Mouse (Mus musculus) thymus, adult 2 months (tissue): Measurements from ENCODE around the gene Dennd1b. TPM values are rescaled to one million over a fixed set of nuclear protein-coding genes. Genes with fewer than 3 reads are reported as not detected.

ENCODE experiments used
- DNase-seq: peaks from one replicate; pipeline ENCODE4 v3.0.0; 2021
- H3K27ac ChIP-seq: fragments of 200-500 bp; 2 replicates; pipeline ENCODE4 v1.5.1; 2012; ENCODE audit warnings: low read length, control low read depth; ENCODE audit not compliant: control insufficient read depth, insufficient read depth
- H3K27me3 ChIP-seq: fragments of 200-500 bp; 2 replicates; pipeline ENCODE4 v1.6.1; 2012; ENCODE audit warnings: mild to moderate bottlenecking, low read length, moderate library complexity, mixed read lengths; ENCODE audit not compliant: control insufficient read depth, insufficient read depth
- H3K36me3 ChIP-seq: fragments of 200-500 bp; 2 replicates; pipeline ENCODE4 v1.6.1; 2012; ENCODE audit warnings: mild to moderate bottlenecking, low read length, moderate library complexity; ENCODE audit not compliant: control insufficient read depth, insufficient read depth
- H3K4me1 ChIP-seq: fragments of 200-500 bp; replicated peaks from 2 replicates; pipeline ENCODE4 v1.6.1; 2012; ENCODE audit warnings: low read length; ENCODE audit not compliant: control insufficient read depth, insufficient read depth
- H3K4me3 ChIP-seq: fragments of 200-500 bp; 2 replicates; pipeline ENCODE4 v1.5.1; 2012; ENCODE audit warnings: mild to moderate bottlenecking, low read length, control low read depth, moderate library complexity; ENCODE audit not compliant: control insufficient read depth, insufficient read depth
- CTCF ChIP-seq: fragments of 200-500 bp; IDR thresholded peaks from 2 replicates; pipeline ENCODE4 v1.5.1; 2012; ENCODE audit warnings: mild to moderate bottlenecking, control low read depth, low read length, moderate library complexity, borderline replicate concordance; ENCODE audit not compliant: control insufficient read depth, poor library complexity, insufficient read depth; ENCODE audit errors: extremely low read depth
- POLR2A ChIP-seq: fragments of 200-500 bp; IDR thresholded peaks from 2 replicates; pipeline ENCODE4 v1.6.1; 2012; ENCODE audit warnings: mild to moderate bottlenecking, low read length, control low read depth, moderate library complexity; ENCODE audit not compliant: control insufficient read depth, poor library complexity, insufficient read depth; ENCODE audit errors: extremely low read depth
- WGBS: fragments of 180-500 bp; shearing (Covaris S2); methylation state at CpG from one replicate; pipeline ENCODE4 v1.1.7; 2018; 5-methylcytosine and 5-hydroxymethylcytosine counted together
- polyA plus RNA-seq: library from polyadenylated mRNA; depleted of rRNA; stranded (reverse); fragments of >200 nt; gene quantifications from 2 replicates; pipeline ENCODE4 v1.2.3, GENCODE M21; 2012

Gene Dennd1b
- polyA plus RNA-seq, 1 experiment, result 20.7 TPM

- DNase-seq, result no peak
- Histone ChIP-seq H3K27ac (no peak overlapping the region), H3K36me3 (no peaks in the 10 kb centered on the region), H3K27me3 (no peaks in the 10 kb centered on the region), H3K4me1 (peaks cover 2% of the 10 kb centered on the region; the same call in 1 of the 2 replicates), H3K4me3 (no peak overlapping the region)
- 93% methylated on average over 16 of the region's 16 CpGs for WGBS
- TF ChIP-seq CTCF (no peak), POLR2A (no peak)
Measured at GRCm38 (mm10) chr1:139080517-139081386, 117.5 kb downstream of the Dennd1b start.

DNA sequence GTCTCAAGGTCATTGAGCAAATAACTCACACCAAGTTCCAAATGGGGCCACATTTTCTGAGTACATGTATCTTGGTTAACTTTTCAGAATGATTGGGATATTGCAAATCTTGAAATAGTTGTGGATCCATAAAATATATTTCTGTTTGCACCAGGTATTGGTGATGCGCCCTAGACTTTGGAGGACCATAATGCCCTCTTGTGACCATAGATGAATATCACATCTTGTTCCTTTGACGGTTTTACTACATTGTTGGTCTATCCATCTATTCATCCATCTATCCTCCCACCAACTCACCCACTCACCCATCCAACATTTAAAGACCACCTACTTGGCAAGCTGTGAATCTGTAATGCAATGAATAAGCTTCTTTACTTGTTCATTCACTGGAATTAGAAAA, 120.1 kb downstream of the Dennd1b start:
- WGBS, result 73% methylated on average over 2 of the region's 2 CpGs
- Histone ChIP-seq H3K36me3 (no peaks in the 10 kb centered on the region), H3K4me1 (no peaks in the 10 kb centered on the region; the same call in 1 of the 2 replicates), H3K4me3 (no peak overlapping the region), H3K27me3 (no peaks in the 10 kb centered on the region), H3K27ac (no peak overlapping the region)
- no peak for TF ChIP-seq CTCF
- TF ChIP-seq POLR2A, result no peak
- no peak for DNase-seq

DNA sequence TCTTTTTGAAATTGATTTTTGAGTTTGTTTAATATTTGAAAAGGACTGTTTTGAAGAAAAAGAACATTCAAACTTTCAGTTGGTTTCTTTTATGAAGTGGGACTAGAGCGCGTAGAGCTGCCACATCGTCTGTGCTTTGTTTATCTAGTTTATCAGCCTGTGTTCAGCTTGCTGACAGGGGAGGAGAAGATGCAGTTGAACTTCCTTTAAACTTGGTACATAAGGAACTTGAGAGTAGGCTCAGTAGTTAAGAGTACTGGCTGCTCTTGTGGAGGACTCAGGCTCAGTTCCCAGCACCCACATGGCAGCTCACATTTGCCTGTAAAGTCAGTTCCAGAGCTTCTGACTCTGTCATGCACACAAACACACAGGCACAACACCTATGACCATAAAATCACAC, 124.3 kb downstream of the Dennd1b start:
- 98% methylated on average over 3 of the region's 3 CpGs for WGBS
- H3K27ac ChIP-seq, result no peak overlapping the region
- TF ChIP-seq CTCF, result no peak
- no peaks in the 10 kb centered on the region for H3K27me3 ChIP-seq
- H3K4me3 ChIP-seq, result no peak overlapping the region
- H3K4me1 ChIP-seq, result no peaks in the 10 kb centered on the region
- no peak for DNase-seq
- H3K36me3 ChIP-seq, result no peaks in the 10 kb centered on the region

DNA sequence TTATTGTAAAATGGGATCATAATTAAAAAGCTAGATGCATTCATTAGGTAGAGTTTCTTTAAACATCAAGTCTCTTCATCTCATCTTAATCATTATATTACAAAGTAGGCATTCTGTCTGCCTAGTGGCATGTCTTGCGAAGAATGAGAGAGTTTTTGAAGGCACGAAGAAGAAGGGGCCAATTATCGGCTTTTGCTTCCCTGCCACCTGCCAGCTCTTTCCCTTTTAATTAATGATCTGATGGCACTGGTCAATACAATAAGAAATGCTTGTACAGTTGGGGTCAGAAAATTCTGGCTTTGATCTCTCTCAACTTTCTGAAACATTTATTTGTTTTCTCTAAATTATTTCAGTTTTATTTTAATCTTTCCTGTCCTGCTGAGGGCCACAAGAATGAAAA, 127.5 kb downstream of the Dennd1b start:
- WGBS, result 95% methylated on average over 3 of the region's 3 CpGs
- no peak for DNase-seq
- H3K27me3 ChIP-seq, result no peaks in the 10 kb centered on the region
- H3K4me1 ChIP-seq, result no peaks in the 10 kb centered on the region
- no peaks in the 10 kb centered on the region for H3K36me3 ChIP-seq
- no peak overlapping the region for H3K4me3 ChIP-seq
- TF ChIP-seq POLR2A (no peak), CTCF (no peak)
- H3K27ac ChIP-seq, result no peak overlapping the region

DNA sequence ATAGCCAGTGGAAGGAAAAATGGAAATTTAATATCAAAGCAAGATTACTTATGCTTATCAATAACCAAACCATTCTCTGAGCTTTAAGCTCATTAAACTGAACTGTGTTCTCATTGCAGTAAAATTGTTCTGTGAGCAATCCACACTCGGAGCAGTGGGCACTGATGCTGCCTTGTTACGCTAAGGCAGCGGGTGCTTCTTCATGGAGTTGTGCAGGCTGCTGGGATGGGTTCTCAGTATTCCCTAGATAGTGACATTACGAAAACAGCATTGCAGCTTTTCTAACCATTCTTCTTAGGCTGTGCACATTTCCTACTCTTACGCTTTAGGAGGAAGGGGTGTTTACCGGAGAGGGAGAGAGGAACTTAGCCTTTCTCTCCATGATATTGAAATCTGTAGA, 128.5 kb downstream of the Dennd1b start:
- Histone ChIP-seq H3K27me3 (no peaks in the 10 kb centered on the region), H3K4me1 (no peaks in the 10 kb centered on the region), H3K4me3 (no peak overlapping the region), H3K27ac (no peak overlapping the region), H3K36me3 (no peaks in the 10 kb centered on the region)
- TF ChIP-seq POLR2A, result no peak
- TF ChIP-seq CTCF, result no peak
- 99% methylated on average over 6 of the region's 6 CpGs for WGBS
- DNase-seq, result no peak

DNA sequence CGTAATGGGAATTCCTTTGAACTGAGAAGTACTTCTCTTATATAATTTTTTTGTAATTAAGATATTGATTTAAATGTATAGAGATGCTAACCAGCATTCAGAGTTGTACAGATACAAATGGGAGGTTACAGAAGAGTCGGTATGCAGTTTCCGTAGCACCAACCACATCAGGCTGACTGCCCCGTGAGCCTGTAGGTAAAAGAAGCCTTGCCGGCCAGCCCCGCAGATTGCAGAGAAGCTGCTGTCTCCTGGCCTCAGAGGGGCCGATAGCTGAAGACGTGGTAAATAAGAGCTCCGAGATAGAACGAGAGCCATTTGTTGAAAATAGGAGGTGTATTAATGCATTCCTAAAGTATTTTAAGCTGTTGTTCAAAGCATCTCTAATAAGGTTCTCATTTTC, 128.9 kb downstream of the Dennd1b start:
- H3K4me3 ChIP-seq, result no peak overlapping the region
- no peak overlapping the region for H3K27ac ChIP-seq
- 98% methylated on average over 10 of the region's 10 CpGs for WGBS
- H3K4me1 ChIP-seq, result no peaks in the 10 kb centered on the region
- H3K27me3 ChIP-seq, result no peaks in the 10 kb centered on the region
- TF ChIP-seq POLR2A, result no peak
- DNase-seq, result no peak
- H3K36me3 ChIP-seq, result no peaks in the 10 kb centered on the region

DNA sequence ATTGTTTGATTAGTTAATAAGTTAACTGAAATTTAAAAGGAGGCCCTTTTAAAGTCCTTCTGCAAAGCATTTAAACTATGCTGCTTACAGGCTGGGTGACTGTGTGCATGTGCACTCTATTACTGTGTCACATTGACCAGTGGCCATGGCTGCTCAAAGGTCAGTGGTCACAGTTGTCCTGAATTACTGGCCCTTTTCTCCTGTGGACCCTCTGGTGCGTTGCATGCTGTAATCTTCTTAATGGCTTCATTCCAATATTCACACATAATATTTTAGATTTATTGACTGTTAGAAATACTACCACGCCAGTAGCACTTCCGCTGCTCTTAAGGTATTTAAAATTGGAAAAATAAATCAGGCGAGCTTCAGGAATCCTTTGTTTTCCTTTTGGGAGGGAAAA, 129.5 kb downstream of the Dennd1b start:
- H3K4me3 ChIP-seq, result no peak overlapping the region
- WGBS, result 96% methylated on average over 4 of the region's 4 CpGs
- no peaks in the 10 kb centered on the region for H3K4me1 ChIP-seq
- no peaks in the 10 kb centered on the region for H3K27me3 ChIP-seq
- no peak for TF ChIP-seq POLR2A
- TF ChIP-seq CTCF, result no peak
- H3K36me3 ChIP-seq, result no peaks in the 10 kb centered on the region
- H3K27ac ChIP-seq, result no peak overlapping the region
- DNase-seq, result no peak
